Mouse (Mus musculus) splenic B cell, adult 2 months (primary cell): ENCODE measurements around the gene Chd9.

Source experiments
- DNase-seq: peaks from one replicate; pipeline ENCODE4 v3.0.0-alpha.2; 2011; ENCODE audit warnings: low read depth, low spot score
- H3K27me3 ChIP-seq: 2 replicates; pipeline ENCODE4 v1.6.1; 2012; ENCODE audit warnings: mild to moderate bottlenecking, low read length, moderate library complexity, mixed read lengths; ENCODE audit not compliant: control insufficient read depth, poor library complexity, insufficient read depth, severe bottlenecking
- H3K36me3 ChIP-seq: 2 replicates; pipeline ENCODE4 v1.6.1; 2012; ENCODE audit warnings: mild to moderate bottlenecking, low read length, moderate library complexity, mixed read lengths; ENCODE audit not compliant: control insufficient read depth, poor library complexity, insufficient read depth, severe bottlenecking

The Chd9 gene

GRCm38 (mm10) chr8:90828181-90828986, at the start of gene Chd9:
Gene Chd9, plus strand, starts transcription at chr8:90828352.
- H3K36me3 ChIP-seq: no peaks in the 10 kb centered on the region
- DNase-seq: peak; percentile 91
- no peaks in the 10 kb centered on the region for H3K27me3 ChIP-seq

GRCm38 (mm10) chr8:90791616-90792015, 36.5 kb upstream of the Chd9 start:
- Histone ChIP-seq H3K36me3 (no peaks in the 10 kb centered on the region), H3K27me3 (no peaks in the 10 kb centered on the region)
- DNase-seq: no peak

- no peaks in the 10 kb centered on the region for H3K27me3 ChIP-seq
- DNase-seq: peak; percentile 81
Measured at GRCm38 (mm10) chr8:90793710-90794109, 34.4 kb upstream of the Chd9 start.

GRCm38 (mm10) chr8:90794990-90795861, 32.9 kb upstream of the Chd9 start:
- no peaks in the 10 kb centered on the region for H3K27me3 ChIP-seq
- no peaks in the 10 kb centered on the region for H3K36me3 ChIP-seq
- DNase-seq: peak; percentile 92

More at GRCm38 (mm10) chr8:90793710-90794109, 34.4 kb upstream of the Chd9 start:
- H3K36me3 ChIP-seq: no peaks in the 10 kb centered on the region

GRCm38 (mm10) chr8:90799473-90799872, 28.7 kb upstream of the Chd9 start:
- Histone ChIP-seq H3K27me3 (no peaks in the 10 kb centered on the region), H3K36me3 (no peaks in the 10 kb centered on the region)
- peak; percentile 18 for DNase-seq

- DNase-seq: no peak
- Histone ChIP-seq H3K27me3 (no peaks in the 10 kb centered on the region), H3K36me3 (no peaks in the 10 kb centered on the region)
Measured at GRCm38 (mm10) chr8:90813602-90814320, 14.4 kb upstream of the Chd9 start.

GRCm38 (mm10) chr8:90816061-90816882, 11.9 kb upstream of the Chd9 start:
- Histone ChIP-seq H3K36me3 (no peaks in the 10 kb centered on the region), H3K27me3 (no peaks in the 10 kb centered on the region)
- DNase-seq: no peak

- Histone ChIP-seq H3K36me3 (no peaks in the 10 kb centered on the region), H3K27me3 (no peaks in the 10 kb centered on the region)
- DNase-seq: no peak
Measured at GRCm38 (mm10) chr8:90817293-90817692, 10.9 kb upstream of the Chd9 start, which contains the start of gene Gm19935. Gene Gm19935, minus strand, starts transcription at chr8:90817393.

- Histone ChIP-seq H3K36me3 (no peaks in the 10 kb centered on the region), H3K27me3 (no peaks in the 10 kb centered on the region)
- DNase-seq: no peak
Measured at GRCm38 (mm10) chr8:90819561-90820320, 8.4 kb upstream of the Chd9 start.

- no peak for DNase-seq
- no peaks in the 10 kb centered on the region for H3K27me3 ChIP-seq
- no peaks in the 10 kb centered on the region for H3K36me3 ChIP-seq
Measured at GRCm38 (mm10) chr8:90820321-90820696, 7.8 kb upstream of the Chd9 start.

- Histone ChIP-seq H3K36me3 (no peaks in the 10 kb centered on the region), H3K27me3 (no peaks in the 10 kb centered on the region)
- peak; percentile 50 for DNase-seq
Measured at GRCm38 (mm10) chr8:90822443-90822842, 5.7 kb upstream of the Chd9 start.

GRCm38 (mm10) chr8:90825459-90825871, 2.7 kb upstream of the Chd9 start:
- Histone ChIP-seq H3K27me3 (no peaks in the 10 kb centered on the region), H3K36me3 (no peaks in the 10 kb centered on the region)
- no peak for DNase-seq

GRCm38 (mm10) chr8:90828987-90829740, 1.0 kb downstream of the Chd9 start:
- Histone ChIP-seq H3K36me3 (no peaks in the 10 kb centered on the region), H3K27me3 (no peaks in the 10 kb centered on the region)
- DNase-seq: no peak
